Mouse (Mus musculus): Measurements from ENCODE around the gene Parva.

The Parva gene

DNA sequence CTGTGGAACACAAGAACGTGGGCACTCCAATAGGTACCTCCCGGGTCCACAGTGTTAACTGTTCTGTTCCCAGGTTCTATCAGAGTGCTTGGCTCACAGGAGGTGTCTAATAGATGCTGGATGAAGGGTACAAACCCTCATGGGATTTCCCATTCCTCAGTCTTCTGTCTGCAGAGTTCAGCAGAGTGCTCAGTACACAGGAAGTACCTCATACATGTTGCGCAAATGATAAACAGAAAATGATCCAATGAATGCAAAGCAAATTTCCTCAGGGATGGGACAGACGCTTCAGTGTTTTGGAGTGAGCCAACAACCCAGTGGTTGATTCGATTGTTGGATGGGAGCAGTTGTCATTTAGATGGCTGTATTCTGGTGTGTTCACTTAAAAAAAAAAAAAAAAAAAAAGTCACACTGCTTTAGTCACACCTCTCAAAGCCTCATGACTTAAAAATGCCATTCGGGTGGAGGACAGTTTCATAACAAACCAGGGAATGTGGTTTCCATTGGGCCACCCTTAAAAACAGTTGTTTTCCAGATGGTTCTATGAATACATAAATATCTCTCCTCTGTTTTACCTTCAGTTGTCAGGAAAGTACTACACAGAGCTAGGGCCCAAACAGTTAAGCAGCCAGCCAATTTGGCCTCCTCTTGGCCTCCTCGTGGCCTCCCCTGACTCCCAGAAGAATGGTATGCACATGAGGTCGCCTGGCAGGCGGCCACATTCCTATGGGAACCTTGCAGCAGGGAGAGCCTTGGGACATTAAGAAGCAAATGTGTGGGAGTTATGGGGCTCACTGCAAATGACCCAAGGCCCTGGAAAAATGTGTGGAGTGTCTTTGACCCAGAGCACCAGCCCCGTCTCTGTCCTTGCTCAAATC is 187.7 kb downstream of the Parva start:
- DNase-seq, result no peak

DNA sequence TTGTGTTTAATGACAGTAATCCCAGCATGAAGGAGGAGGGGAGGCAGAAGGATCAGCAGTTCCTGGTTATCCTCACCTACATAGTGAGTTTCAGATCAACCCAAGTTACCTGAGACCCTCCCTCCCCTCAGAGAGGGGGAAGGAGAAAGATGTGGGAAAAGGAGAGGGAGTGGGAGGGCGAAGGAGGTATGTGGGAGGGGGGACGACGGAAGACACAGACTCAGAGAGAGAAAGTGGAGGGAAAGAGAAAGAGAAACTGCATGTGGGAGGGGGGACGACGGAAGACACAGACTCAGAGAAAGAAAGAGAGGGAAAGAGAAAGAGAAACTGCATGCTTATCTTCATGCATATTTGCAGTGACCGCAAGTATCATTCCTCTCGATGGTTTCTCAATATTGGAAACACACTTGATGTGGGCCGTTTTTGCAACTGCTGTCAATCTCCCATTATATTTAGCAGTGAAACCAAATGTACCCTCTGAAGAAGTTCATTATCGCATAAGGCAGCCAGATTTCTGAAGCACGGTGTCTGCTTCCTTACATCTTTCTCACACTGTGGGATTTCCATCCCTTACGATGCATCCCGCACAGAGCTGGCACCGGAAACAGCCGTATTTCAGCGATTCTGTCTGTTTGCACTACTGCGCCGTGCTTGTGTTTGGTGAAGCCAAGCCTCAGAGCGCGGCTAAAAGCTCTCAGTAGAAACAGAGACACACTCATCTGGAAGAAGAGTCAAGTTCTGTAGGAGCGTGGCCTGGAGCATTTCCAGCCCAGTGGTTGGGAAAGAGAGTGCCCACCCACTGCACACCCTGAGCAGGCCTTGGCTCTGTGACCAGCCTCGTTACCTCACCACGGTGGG is 193.2 kb downstream of the Parva start:
- no peak for DNase-seq

DNA sequence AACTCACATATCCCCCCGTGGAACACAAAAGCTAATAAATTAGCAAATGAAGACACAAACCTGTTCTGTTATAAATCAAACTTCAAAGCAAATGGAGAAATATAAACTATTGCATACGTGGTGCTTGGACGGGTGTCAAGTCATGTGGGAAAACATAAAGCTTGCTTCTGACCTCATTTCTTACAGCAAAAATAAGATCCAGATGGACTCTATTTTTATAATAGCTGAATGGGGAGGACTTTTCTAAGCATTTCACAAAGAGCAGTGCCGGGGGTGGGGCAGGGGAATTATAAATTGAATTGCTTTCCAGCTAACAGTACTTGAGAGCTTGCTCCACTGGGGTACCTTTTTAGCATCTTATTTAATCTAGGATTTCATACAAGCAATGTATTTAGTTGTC is 200.2 kb downstream of the Parva start:
- no peak for DNase-seq

DNA sequence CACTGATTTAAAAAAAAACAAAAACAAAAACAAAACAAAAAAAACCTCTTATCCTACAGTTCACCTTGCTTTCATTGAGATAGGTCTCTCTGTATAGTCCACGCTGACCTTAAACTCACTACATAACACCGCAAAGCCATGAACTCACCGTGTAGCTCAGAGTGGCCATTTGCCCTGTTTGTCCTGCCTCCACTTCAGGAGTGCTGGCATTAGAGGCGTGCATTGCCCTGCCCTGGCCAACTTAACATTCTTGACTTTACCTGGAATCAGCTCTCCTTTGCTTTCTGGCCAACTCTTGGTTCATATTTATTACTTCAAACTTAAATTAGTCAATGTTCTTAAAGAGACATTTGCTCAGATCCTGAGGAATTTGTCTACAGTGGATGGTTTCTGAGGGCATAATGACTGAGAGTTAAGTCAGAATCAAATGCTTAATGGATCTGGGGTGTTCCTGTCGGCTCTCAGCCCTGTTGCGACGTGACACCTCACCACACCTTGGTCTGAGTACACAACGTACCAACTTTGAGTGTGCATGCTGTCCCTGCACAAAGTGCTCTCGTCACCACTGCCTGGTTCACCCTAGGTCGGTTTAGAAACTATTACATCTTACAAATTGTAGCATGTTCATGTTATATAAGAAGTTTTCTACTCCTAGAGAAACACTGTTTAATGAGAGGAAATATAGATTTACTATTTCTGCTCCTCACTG is 207.4 kb downstream of the Parva start:
- no peak for DNase-seq

DNA sequence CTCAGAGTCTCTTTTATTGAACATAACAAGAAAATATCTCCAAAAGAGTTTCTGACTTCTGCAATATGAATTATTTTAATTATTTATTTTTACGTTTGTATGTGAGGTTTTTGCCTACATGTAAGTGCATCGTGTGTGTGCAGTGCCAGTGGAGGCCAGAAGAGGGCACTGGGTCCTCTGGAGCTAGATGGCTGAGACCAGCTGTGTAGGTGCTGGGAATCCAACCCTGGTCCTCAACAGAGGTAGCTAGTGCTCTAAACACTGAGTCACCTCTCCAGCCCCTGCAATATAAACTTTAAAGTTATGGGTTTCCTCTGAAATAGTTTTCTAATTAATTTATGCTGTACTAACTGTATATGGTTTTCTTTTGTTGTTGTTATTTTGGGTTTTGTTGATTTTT is 208.6 kb downstream of the Parva start:
- no peak for DNase-seq
